Mouse (Mus musculus) thymus, adult 2 months (tissue): ENCODE results near the gene Med10. TPM values are rescaled to one million over a fixed set of nuclear protein-coding genes. Genes with fewer than 3 reads are reported as not detected.

Experiments
- DNase-seq: peaks from one replicate; pipeline ENCODE4 v3.0.0; 2021
- H3K27ac ChIP-seq: fragments of 200-500 bp; 2 replicates; pipeline ENCODE4 v1.5.1; 2012; ENCODE audit warnings: low read length, control low read depth; ENCODE audit not compliant: control insufficient read depth, insufficient read depth
- H3K27me3 ChIP-seq: fragments of 200-500 bp; 2 replicates; pipeline ENCODE4 v1.6.1; 2012; ENCODE audit warnings: mild to moderate bottlenecking, low read length, moderate library complexity, mixed read lengths; ENCODE audit not compliant: control insufficient read depth, insufficient read depth
- H3K36me3 ChIP-seq: fragments of 200-500 bp; 2 replicates; pipeline ENCODE4 v1.6.1; 2012; ENCODE audit warnings: mild to moderate bottlenecking, low read length, moderate library complexity; ENCODE audit not compliant: control insufficient read depth, insufficient read depth
- H3K4me1 ChIP-seq: fragments of 200-500 bp; replicated peaks from 2 replicates; pipeline ENCODE4 v1.6.1; 2012; ENCODE audit warnings: low read length; ENCODE audit not compliant: control insufficient read depth, insufficient read depth
- H3K4me3 ChIP-seq: fragments of 200-500 bp; 2 replicates; pipeline ENCODE4 v1.5.1; 2012; ENCODE audit warnings: mild to moderate bottlenecking, low read length, control low read depth, moderate library complexity; ENCODE audit not compliant: control insufficient read depth, insufficient read depth
- CTCF ChIP-seq: fragments of 200-500 bp; IDR thresholded peaks from 2 replicates; pipeline ENCODE4 v1.5.1; 2012; ENCODE audit warnings: mild to moderate bottlenecking, control low read depth, low read length, moderate library complexity, borderline replicate concordance; ENCODE audit not compliant: control insufficient read depth, poor library complexity, insufficient read depth; ENCODE audit errors: extremely low read depth
- POLR2A ChIP-seq: fragments of 200-500 bp; IDR thresholded peaks from 2 replicates; pipeline ENCODE4 v1.6.1; 2012; ENCODE audit warnings: mild to moderate bottlenecking, low read length, control low read depth, moderate library complexity; ENCODE audit not compliant: control insufficient read depth, poor library complexity, insufficient read depth; ENCODE audit errors: extremely low read depth
- WGBS: fragments of 180-500 bp; shearing (Covaris S2); methylation state at CpG from one replicate; pipeline ENCODE4 v1.1.7; 2018; 5-methylcytosine and 5-hydroxymethylcytosine counted together
- polyA plus RNA-seq: library from polyadenylated mRNA; depleted of rRNA; stranded (reverse); fragments of >200 nt; gene quantifications from 2 replicates; pipeline ENCODE4 v1.2.3, GENCODE M21; 2012

Gene Med10
- polyA plus RNA-seq, 1 experiment, result 75.0 TPM

- Histone ChIP-seq H3K27ac (no peak overlapping the region), H3K4me1 (no peaks in the 10 kb centered on the region), H3K36me3 (no peaks in the 10 kb centered on the region), H3K4me3 (no peak overlapping the region), H3K27me3 (no peaks in the 10 kb centered on the region)
- TF ChIP-seq POLR2A, result no peak
- TF ChIP-seq CTCF, result no peak
- WGBS, result 86% methylated on average over 4 of the region's 4 CpGs
- DNase-seq, result no peak
Observed at GRCm38 (mm10) chr13:69772358-69772757, 29.8 kb upstream of the Med10 start.

DNA sequence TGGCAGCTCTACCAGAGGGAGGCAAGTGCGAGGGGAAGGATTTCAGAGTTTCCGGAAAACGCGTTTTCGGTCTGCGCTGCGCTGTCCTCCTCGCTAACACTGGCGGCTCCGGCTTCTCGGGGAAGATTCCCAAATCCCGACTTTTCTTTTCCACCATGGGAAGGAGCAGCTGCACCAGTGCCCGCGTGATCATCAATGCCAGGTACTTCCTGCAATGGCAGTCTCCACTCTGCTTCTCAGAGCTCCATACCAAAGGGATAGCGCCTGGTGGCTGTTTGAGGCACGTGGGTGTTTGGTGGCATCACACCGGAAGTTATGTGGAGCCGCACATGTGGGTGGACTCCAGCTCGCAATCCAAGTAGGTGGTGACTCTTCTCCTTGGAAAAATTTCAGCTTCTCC is 24.0 kb upstream of the Med10 start:
- TF ChIP-seq POLR2A, result no peak
- TF ChIP-seq CTCF, result no peak

GRCm38 (mm10) chr13:69788704-69789103 is 13.5 kb upstream of the Med10 start:
- H3K36me3 ChIP-seq, result no peaks in the 10 kb centered on the region
- WGBS, result 20% methylated on average over 5 of the region's 5 CpGs
- H3K4me1 ChIP-seq, result no peaks in the 10 kb centered on the region
- DNase-seq, result no peak
- H3K27me3 ChIP-seq, result no peaks in the 10 kb centered on the region
- H3K27ac ChIP-seq, result no peak overlapping the region
- TF ChIP-seq CTCF (no peak), POLR2A (no peak)
- no peak overlapping the region for H3K4me3 ChIP-seq

More for the DNA sequence above, 24.0 kb upstream of the Med10 start:
- Histone ChIP-seq H3K27me3 (no peaks in the 10 kb centered on the region), H3K4me3 (no peak overlapping the region), H3K36me3 (no peaks in the 10 kb centered on the region), H3K27ac (no peak overlapping the region), H3K4me1 (no peaks in the 10 kb centered on the region)
- 93% methylated on average over 19 of the region's 19 CpGs for WGBS
- DNase-seq, result no peak

DNA sequence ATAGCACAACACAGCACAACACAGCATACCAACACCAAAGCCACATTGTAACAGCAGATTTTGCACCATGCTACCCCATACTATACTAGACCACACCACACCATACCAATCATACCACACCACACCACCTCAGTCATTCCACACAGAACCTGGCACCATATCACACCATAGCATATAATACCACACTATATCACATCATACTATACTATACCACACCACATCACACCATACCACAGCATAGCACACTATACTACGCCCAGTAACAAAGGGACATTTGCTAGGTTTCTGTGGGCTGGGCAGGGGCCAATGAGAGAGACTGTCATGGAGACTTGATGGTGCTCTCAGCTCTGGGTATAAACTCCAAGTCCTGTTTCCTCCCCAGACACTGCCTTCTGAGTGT is 10.4 kb upstream of the Med10 start:
- no peak overlapping the region for H3K4me3 ChIP-seq
- WGBS, result 95% methylated on average over 1 of the region's 1 CpGs
- 0 out of 2 replicates have a peak, but pooled peaks cover 4% of the 10 kb centered on the region for H3K4me1 ChIP-seq
- H3K27ac ChIP-seq, result no peak overlapping the region
- DNase-seq, result no peak
- no peaks in the 10 kb centered on the region for H3K27me3 ChIP-seq
- H3K36me3 ChIP-seq, result no peaks in the 10 kb centered on the region
- TF ChIP-seq CTCF, result no peak
- no peak for TF ChIP-seq POLR2A

- H3K4me1 ChIP-seq, result 0 out of 2 replicates have a peak, but pooled peaks cover 4% of the 10 kb centered on the region
- TF ChIP-seq POLR2A, result no peak
- no peak for TF ChIP-seq CTCF
- no peaks in the 10 kb centered on the region for H3K36me3 ChIP-seq
- WGBS, result 80% methylated on average over 12 of the region's 12 CpGs
- no peak overlapping the region for H3K4me3 ChIP-seq
- H3K27ac ChIP-seq, result no peak overlapping the region
- no peak for DNase-seq
- H3K27me3 ChIP-seq, result no peaks in the 10 kb centered on the region
Observed at GRCm38 (mm10) chr13:69792541-69793009, 9.6 kb upstream of the Med10 start.

DNA sequence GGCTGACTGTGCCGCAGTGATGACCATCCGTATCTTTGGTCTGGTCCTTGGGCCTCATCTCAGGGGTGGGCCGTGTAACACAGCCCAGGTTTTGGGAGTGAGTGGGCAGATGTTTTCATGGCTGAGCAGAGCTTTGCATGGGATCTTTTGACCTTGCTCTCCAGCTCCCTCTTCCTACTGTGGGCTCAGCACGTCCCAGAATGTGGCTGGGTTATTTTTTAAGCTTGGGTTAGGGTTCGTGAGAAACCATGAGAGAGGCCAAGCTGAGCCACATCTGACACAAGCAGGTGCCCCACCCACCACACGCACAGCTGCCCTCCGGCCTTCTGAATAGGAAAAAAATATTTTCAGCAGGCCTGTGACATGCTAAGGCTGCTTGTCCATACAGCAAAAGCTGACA is 7.4 kb upstream of the Med10 start:
- TF ChIP-seq POLR2A (no peak), CTCF (no peak)
- Histone ChIP-seq H3K27me3 (no peaks in the 10 kb centered on the region), H3K27ac (no peak overlapping the region), H3K4me1 (0 out of 2 replicates have a peak, but pooled peaks cover 4% of the 10 kb centered on the region), H3K4me3 (no peak overlapping the region), H3K36me3 (no peaks in the 10 kb centered on the region)
- DNase-seq, result no peak
- WGBS, result 40% methylated on average over 7 of the region's 7 CpGs

GRCm38 (mm10) chr13:69809681-69810611 is 7.8 kb downstream of the Med10 start:
- peak; percentile 85 for DNase-seq
- no peaks in the 10 kb centered on the region for H3K27me3 ChIP-seq
- no peak overlapping the region for H3K27ac ChIP-seq
- peak; percentile 55; the same call in 1 of the 2 replicates for TF ChIP-seq POLR2A
- no peak for TF ChIP-seq CTCF
- peak overlapping the region; percentile 97 for H3K4me3 ChIP-seq
- H3K36me3 ChIP-seq, result peaks cover 21% of the 10 kb centered on the region
- WGBS, result 1% methylated on average over 55 of the region's 55 CpGs
- peaks cover 14% of the 10 kb centered on the region for H3K4me1 ChIP-seq
